Mouse (Mus musculus) CH12.LX (cell line): Measurements from ENCODE around the gene Zdhhc3. TPM values are rescaled to one million over a fixed set of nuclear protein-coding genes. Genes with fewer than 3 reads are reported as not detected.
A peak's percentile ranks its signal among the peaks of the same experiment; 100 is the strongest.

Experiments
- DNase-seq: peaks from one replicate; pipeline ENCODE4 v3.0.0-alpha.2; 2013; ENCODE audit errors: extremely low read depth
- H3K27ac ChIP-seq: 2 replicates; pipeline ENCODE4 v1.5.1; 2012; ENCODE audit warnings: low read depth, mild to moderate bottlenecking, control low read depth, moderate library complexity; ENCODE audit not compliant: insufficient read depth
- H3K27me3 ChIP-seq: replicated peaks from 2 replicates; pipeline ENCODE3; 2012; ENCODE audit warnings: inconsistent platforms
- H3K36me3 ChIP-seq, 2 experiments: replicated peaks in 1 of 2; 2 replicates each; pipeline versions ENCODE3 to v1.6.1; 2012; ENCODE audit warnings: inconsistent platforms in 1 of 2, low read length in 1 of 2, mild to moderate bottlenecking in 1 of 2, mixed read lengths in 1 of 2, moderate library complexity in 1 of 2; ENCODE audit not compliant: control insufficient read depth in 1 of 2, insufficient read depth in 1 of 2
- H3K4me1 ChIP-seq, 2 experiments: 2 replicates each; pipeline ENCODE4 v1.6.1; 2012; ENCODE audit warnings: inconsistent platforms in 1 of 2, moderate library complexity in 1 of 2; ENCODE audit not compliant: insufficient read depth in 2 of 2, control insufficient read depth in 1 of 2
- H3K4me2 ChIP-seq: 2 replicates; pipeline ENCODE4 v1.6.1; 2012; ENCODE audit warnings: low read depth, mild to moderate bottlenecking, control low read depth; ENCODE audit not compliant: poor library complexity, insufficient read depth, severe bottlenecking
- H3K4me3 ChIP-seq, 3 experiments: fragments of 150-350 bp in 1 of 3; sonication (generic) in 1 of 3; replicated peaks in 1 of 3; 2 replicates each; pipeline versions ENCODE3 to v1.5.1; 2011 to 2012; ENCODE audit warnings: low read depth in 2 of 3, low read length in 2 of 3, mild to moderate bottlenecking in 2 of 3, moderate library complexity in 2 of 3, control low read depth in 1 of 3, improper control_type of control experiment in 1 of 3, inconsistent platforms in 1 of 3, mixed read lengths in 1 of 3; ENCODE audit not compliant: poor library complexity in 1 of 3
- H3K79me2 ChIP-seq: replicated peaks from 2 replicates; pipeline ENCODE4 v1.6.1; 2012; ENCODE audit warnings: mild to moderate bottlenecking, moderate library complexity; ENCODE audit not compliant: control insufficient read depth, poor library complexity, insufficient read depth, severe bottlenecking; ENCODE audit errors: extremely low read depth
- H3K9ac ChIP-seq: 2 replicates; pipeline ENCODE4 v1.6.1; 2012; ENCODE audit warnings: low read depth, mild to moderate bottlenecking, control low read depth, moderate library complexity; ENCODE audit not compliant: insufficient read depth
- H3K9me3 ChIP-seq: replicated peaks from 2 replicates; pipeline ENCODE3; 2012; ENCODE audit warnings: low read length, inconsistent platforms, mixed read lengths
- BHLHE40 ChIP-seq: IDR thresholded peaks from 2 replicates; pipeline ENCODE4 v1.6.1; 2011; ENCODE audit warnings: mild to moderate bottlenecking, low read depth, low read length, improper control_type of control experiment
- CHD1 ChIP-seq: IDR thresholded peaks from 2 replicates; pipeline ENCODE4 v1.6.1; 2012; ENCODE audit warnings: low read depth, low read length, improper control_type of control experiment, inconsistent platforms
- CHD2 ChIP-seq: IDR thresholded peaks from 2 replicates; pipeline ENCODE4 v1.6.1; 2011; ENCODE audit warnings: low read length, improper control_type of control experiment
- E2F4 ChIP-seq: IDR thresholded peaks from 2 replicates; pipeline ENCODE4 v1.6.1; 2011; ENCODE audit warnings: low read depth, low read length, improper control_type of control experiment; ENCODE audit not compliant: insufficient replicate concordance
- ELF1 ChIP-seq: IDR thresholded peaks from 2 replicates; pipeline ENCODE4 v1.6.1; 2014; ENCODE audit warnings: low read depth, mild to moderate bottlenecking, inconsistent platforms, low read length, improper control_type of control experiment
- EP300 ChIP-seq: IDR thresholded peaks from 2 replicates; pipeline ENCODE4 v1.6.1; 2011; ENCODE audit warnings: low read length, improper control_type of control experiment
- ETS1 ChIP-seq: conservative IDR thresholded peaks from 2 replicates; pipeline ENCODE4 v1.6.1; 2012; ENCODE audit warnings: low read depth, mild to moderate bottlenecking, inconsistent platforms, low read length, improper control_type of control experiment, moderate library complexity
- IRF4 ChIP-seq: IDR thresholded peaks from 2 replicates; pipeline ENCODE4 v1.6.1; 2014; ENCODE audit warnings: low read depth, mild to moderate bottlenecking, inconsistent platforms, low read length, improper control_type of control experiment
- KAT2A ChIP-seq: IDR thresholded peaks from 2 replicates; pipeline ENCODE4 v1.6.1; 2012; ENCODE audit warnings: low read length, improper control_type of control experiment, inconsistent platforms; ENCODE audit not compliant: insufficient replicate concordance
- MAFK ChIP-seq: IDR thresholded peaks from 2 replicates; pipeline ENCODE4 v1.6.1; 2011; ENCODE audit warnings: low read length, improper control_type of control experiment; ENCODE audit not compliant: insufficient replicate concordance
- MAZ ChIP-seq: IDR thresholded peaks from 2 replicates; pipeline ENCODE4 v1.6.1; 2012; ENCODE audit warnings: low read depth, mild to moderate bottlenecking, inconsistent platforms, low read length, improper control_type of control experiment, moderate library complexity
- NELFE ChIP-seq: IDR thresholded peaks from 2 replicates; pipeline ENCODE4 v1.6.1; 2011; ENCODE audit warnings: low read depth, low read length, improper control_type of control experiment
- NRF1 ChIP-seq: IDR thresholded peaks from 2 replicates; pipeline ENCODE4 v1.6.1; 2014; ENCODE audit warnings: low read depth, mild to moderate bottlenecking, inconsistent platforms, low read length, improper control_type of control experiment, moderate library complexity
- PAX5 ChIP-seq: IDR thresholded peaks from 2 replicates; pipeline ENCODE4 v1.6.1; 2012; ENCODE audit warnings: low read length, inconsistent platforms, mixed read lengths
- POLR2A ChIP-seq: IDR thresholded peaks from 2 replicates; pipeline ENCODE4 v1.6.1; 2011; ENCODE audit warnings: low read depth, mild to moderate bottlenecking, improper control_type of control experiment, low read length
- POLR2AphosphoS2 ChIP-seq: IDR thresholded peaks from 2 replicates; pipeline ENCODE4 v1.6.1; 2011; ENCODE audit warnings: low read depth, low read length, improper control_type of control experiment
- RAD21 ChIP-seq: IDR thresholded peaks from 2 replicates; pipeline ENCODE4 v1.6.1; 2011; ENCODE audit warnings: low read depth, mild to moderate bottlenecking, low read length, improper control_type of control experiment, moderate library complexity
- TBP ChIP-seq: conservative IDR thresholded peaks from 2 replicates; pipeline ENCODE4 v1.6.1; 2011; ENCODE audit warnings: low read depth, low read length, improper control_type of control experiment
- USF2 ChIP-seq: conservative IDR thresholded peaks from 2 replicates; pipeline ENCODE4 v1.6.1; 2011; ENCODE audit warnings: low read depth, low read length, improper control_type of control experiment
- ZC3H11A ChIP-seq: IDR thresholded peaks from 2 replicates; pipeline ENCODE4 v1.6.1; 2012; ENCODE audit warnings: low read depth, mild to moderate bottlenecking, inconsistent platforms, low read length, improper control_type of control experiment
- ZNF384 ChIP-seq: IDR thresholded peaks from 2 replicates; pipeline ENCODE4 v1.6.1; 2012; ENCODE audit warnings: low read depth, low read length, improper control_type of control experiment, inconsistent platforms
- dilution Hi-C: fragments of 300-500 bp; cut with MboI; formaldehyde crosslinking; loops from 2 replicates; pipeline ENCODE4 v1.14.3; 2020; ENCODE audit warnings: low sequenced_read_pairs; ENCODE audit not compliant: extremely low pct_unique_long_range_greater_than_20kb, extremely low pct_ligation_motif_present
- in situ Hi-C: fragments of 300-500 bp; cut with MboI; formaldehyde crosslinking; loops from 3 replicates; pipeline ENCODE4 v1.14.3; 2019; ENCODE audit warnings: low sequenced_read_pairs, low pct_ligation_motif_present, low pct_unique_long_range_greater_than_20kb, mixed read lengths
- polyA plus RNA-seq: library from polyadenylated mRNA; unstranded; fragments of >175 nt; gene quantifications from 2 replicates; pipeline ENCODE4 v1.2.1, GENCODE M21; 2012; ENCODE audit warnings: low read depth; ENCODE audit not compliant: insufficient read length
- total RNA-seq, 2 experiments: library from RNA; depleted of rRNA; stranded (reverse); fragments of 300-350 nt in 1 of 2; fragments of >200 nt in 1 of 2; gene quantifications; 2 replicates each; pipeline ENCODE4 v1.2.3; 2012 to 2014

Zdhhc3 gene
- total and polyA plus RNA-seq, 3 experiments: 37.2 to 74.4 (median 62.6) TPM

GRCm38 (mm10) chr9:123034426-123034825, 78.6 kb downstream of the Zdhhc3 start, which contains the start of gene Tgm4:
Gene Tgm4 (plus strand): TSS chr9:123034726.
- Histone ChIP-seq H3K4me1 (peaks cover 18 to 27% of the 10 kb centered on the region in 2 experiments), H3K4me2 (no peak within 1 kb of the TSS), H3K36me3 (no peaks in the 10 kb centered on the region), H3K79me2 (no peaks in the 10 kb centered on the region), H3K9me3 (no peaks in the 10 kb centered on the region), H3K9ac (no peak within 1 kb of the TSS), H3K27ac (no peak within 1 kb of the TSS), H3K4me3 (no peak within 1 kb of the TSS), H3K27me3 (no peaks in the 10 kb centered on the region)
- TF ChIP-seq POLR2AphosphoS2 (no peak), NELFE (no peak), KAT2A (no peak), E2F4 (no peak), ZC3H11A (no peak), MAFK (no peak), TBP (no peak), RAD21 (no peak), CHD2 (no peak), NRF1 (no peak), ZNF384 (no peak), BHLHE40 (no peak), IRF4 (no peak), ETS1 (no peak), MAZ (no peak), PAX5 (no peak), POLR2A (no peak), CHD1 (no peak)
- in situ Hi-C loops: no loop called here
- dilution Hi-C loops: no loop called here
- DNase-seq: no peak

GRCm38 (mm10) chr9:123031496-123032246, 81.3 kb downstream of the Zdhhc3 start:
- no peak overlapping the region for H3K4me3 ChIP-seq
- in situ Hi-C loops (no loop called here), dilution Hi-C loops (no loop called here)
- H3K79me2 ChIP-seq: no peaks in the 10 kb centered on the region
- H3K4me2 ChIP-seq: 0 out of 2 replicates have a peak overlapping the region, but pooled peaks have one; percentile 10
- no peak overlapping the region for H3K27ac ChIP-seq
- TF ChIP-seq USF2: no peak
- TF ChIP-seq EP300: no peak
- peak; percentile 27; the same call in 1 of the 2 replicates for TF ChIP-seq ELF1
- peak; percentile 51 for DNase-seq
- H3K9me3 ChIP-seq: no peaks in the 10 kb centered on the region
- H3K36me3 ChIP-seq: no peaks in the 10 kb centered on the region
- H3K27me3 ChIP-seq: no peaks in the 10 kb centered on the region
- H3K4me1 ChIP-seq: peaks cover 26 to 48% of the 10 kb centered on the region in 2 experiments
- H3K9ac ChIP-seq: no peak overlapping the region
